Mouse (Mus musculus): ENCODE measurements around the gene Mtf2. TPM values are rescaled to one million over a fixed set of nuclear protein-coding genes. Genes with fewer than 3 reads are reported as not detected.
"Not testable (repeated sequence)": the region's sequence is repeated elsewhere in the genome, so short reads cannot be mapped to it uniquely, and the experiment has no call there.

Gene Mtf2
- total RNA-seq (2021), result 10 to 100 TPM; 45.8 to 47.8 TPM
- long read RNA-seq, experiment 1, full-length matches to known transcripts, result 3 of 12 reads
- long read RNA-seq, experiment 1, partial matches to known transcripts, result 2 of 12 reads
- long read RNA-seq, experiment 1, other reads (novel, unspliced or antisense), result 7 of 12 reads
- long read RNA-seq, experiment 2, full-length matches to known transcripts, result 2 of 16 reads
- long read RNA-seq, experiment 2, partial matches to known transcripts, result 4 of 16 reads
- long read RNA-seq, experiment 2, other reads (novel, unspliced or antisense), result 10 of 16 reads

GRCm38 (mm10) chr5:108065465-108066411 is at the start of gene Mtf2:
TSS of gene Mtf2 (plus strand) at chr5:108065674.
- DNase-seq (ENCODE audit: low spot score in 2 of 2), result peak; percentile 91 to 92

- DNase-seq (ENCODE audit: low spot score in 2 of 2), result no peak
These were observed 48.2 kb upstream of the Mtf2 start for GRCm38 (mm10) chr5:108017232-108017631.

GRCm38 (mm10) chr5:108019367-108019766 is 46.1 kb upstream of the Mtf2 start:
- no peak for DNase-seq (ENCODE audit: low spot score in 2 of 2)

- no peak for DNase-seq (ENCODE audit: low spot score in 2 of 2)
These were observed 44.1 kb upstream of the Mtf2 start for GRCm38 (mm10) chr5:108021346-108021745.

- no peak for DNase-seq (ENCODE audit: low spot score in 2 of 2)
These were observed 37.2 kb upstream of the Mtf2 start for GRCm38 (mm10) chr5:108028230-108028629.

GRCm38 (mm10) chr5:108028797-108029536 is 36.5 kb upstream of the Mtf2 start:
- DNase-seq (ENCODE audit: low spot score in 2 of 2), result not testable (repeated sequence)

GRCm38 (mm10) chr5:108029968-108030367 is 35.5 kb upstream of the Mtf2 start:
- no peak for DNase-seq (ENCODE audit: low spot score in 2 of 2)

- DNase-seq (ENCODE audit: low spot score in 2 of 2), result no peak
These were observed 34.2 kb upstream of the Mtf2 start for GRCm38 (mm10) chr5:108031267-108031666.

- no peak for DNase-seq (ENCODE audit: low spot score in 2 of 2)
These were observed 31.3 kb upstream of the Mtf2 start for GRCm38 (mm10) chr5:108034194-108034593.

GRCm38 (mm10) chr5:108035523-108035922 is 30.0 kb upstream of the Mtf2 start:
- DNase-seq (ENCODE audit: low spot score in 2 of 2), result no peak

GRCm38 (mm10) chr5:108042061-108042460 is 23.4 kb upstream of the Mtf2 start:
- DNase-seq (ENCODE audit: low spot score in 2 of 2), result no peak

GRCm38 (mm10) chr5:108043908-108044307 is 21.6 kb upstream of the Mtf2 start:
- no peak for DNase-seq (ENCODE audit: low spot score in 2 of 2)

GRCm38 (mm10) chr5:108049711-108050268 is 15.7 kb upstream of the Mtf2 start:
- no peak for DNase-seq (ENCODE audit: low spot score in 2 of 2)

GRCm38 (mm10) chr5:108051026-108051425 is 14.4 kb upstream of the Mtf2 start:
- no peak for DNase-seq (ENCODE audit: low spot score in 2 of 2)

- DNase-seq (ENCODE audit: low spot score in 2 of 2), result not testable (repeated sequence)
These were observed 13.7 kb upstream of the Mtf2 start for GRCm38 (mm10) chr5:108051727-108052126.

GRCm38 (mm10) chr5:108052200-108052599 is 13.3 kb upstream of the Mtf2 start:
- DNase-seq (ENCODE audit: low spot score in 2 of 2), result no peak

- no peak for DNase-seq (ENCODE audit: low spot score in 2 of 2)
These were observed 11.9 kb upstream of the Mtf2 start for GRCm38 (mm10) chr5:108053566-108053965.

GRCm38 (mm10) chr5:108060413-108060812 is 5.1 kb upstream of the Mtf2 start:
- no peak for DNase-seq (ENCODE audit: low spot score in 2 of 2)

GRCm38 (mm10) chr5:108072301-108072700 is 6.8 kb downstream of the Mtf2 start:
- DNase-seq (ENCODE audit: low spot score in 2 of 2), result no peak

- DNase-seq (ENCODE audit: low spot score in 2 of 2), result no peak
These were observed 10.8 kb downstream of the Mtf2 start for GRCm38 (mm10) chr5:108076241-108076640.

All from adrenal gland, postnatal 4 days (tissue).